Mouse (Mus musculus): ENCODE data around the gene Zfp618. TPM values are rescaled to one million over a fixed set of nuclear protein-coding genes. Genes with fewer than 3 reads are reported as not detected.

Zfp618 gene
- polyA plus RNA-seq, 1 experiment from 2014 or later, result 2.6 TPM

DNA sequence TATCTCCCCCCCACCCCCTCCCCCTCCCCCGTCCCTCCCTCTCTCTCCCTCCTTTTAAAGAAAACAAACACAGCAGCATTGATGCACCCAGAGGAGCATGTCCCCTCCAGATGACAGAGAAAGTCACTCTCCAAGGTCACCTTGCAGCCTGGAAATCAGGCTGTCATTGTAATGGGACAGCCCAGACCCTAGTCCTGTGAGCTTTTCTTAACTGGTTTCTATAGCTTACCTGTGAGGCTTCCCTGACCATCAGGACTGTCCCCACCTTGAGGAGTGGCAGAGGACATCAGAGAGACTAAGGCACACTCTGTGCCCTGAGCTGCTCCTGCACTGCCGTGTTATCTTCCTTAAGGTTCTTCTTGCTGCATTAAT, 87.3 kb downstream of the Zfp618 start:
- Histone ChIP-seq H3K9me3 (ENCODE audit: control insufficient read depth) (no peaks in the 10 kb centered on the region), H3K9ac (ENCODE audit: low read depth, low read length) (no peak overlapping the region), H3K4me1 (replicated peaks; ENCODE audit: control insufficient read depth, insufficient read depth, low read length) (peaks cover 13% of the 10 kb centered on the region), H3K36me3 (ENCODE audit: control insufficient read depth, insufficient read depth) (no peaks in the 10 kb centered on the region), H3K4me2 (replicated peaks; ENCODE audit: low read depth) (no peak overlapping the region), H3K27me3 (replicated peaks; ENCODE audit: control insufficient read depth, insufficient read depth, low read length) (no peaks in the 10 kb centered on the region), H3K27ac (ENCODE audit: low read depth, low read length) (peak overlapping the region; percentile 79), H3K4me3 (ENCODE audit: low read depth, low read length) (no peak overlapping the region)
- ATAC-seq, result peak; percentile 54
- TF ChIP-seq CTCF (IDR thresholded peaks at IDR 0.05; ENCODE audit: low read depth), result no peak
- WGBS, result 25% methylated on average over 2 of the region's 2 CpGs

DNA sequence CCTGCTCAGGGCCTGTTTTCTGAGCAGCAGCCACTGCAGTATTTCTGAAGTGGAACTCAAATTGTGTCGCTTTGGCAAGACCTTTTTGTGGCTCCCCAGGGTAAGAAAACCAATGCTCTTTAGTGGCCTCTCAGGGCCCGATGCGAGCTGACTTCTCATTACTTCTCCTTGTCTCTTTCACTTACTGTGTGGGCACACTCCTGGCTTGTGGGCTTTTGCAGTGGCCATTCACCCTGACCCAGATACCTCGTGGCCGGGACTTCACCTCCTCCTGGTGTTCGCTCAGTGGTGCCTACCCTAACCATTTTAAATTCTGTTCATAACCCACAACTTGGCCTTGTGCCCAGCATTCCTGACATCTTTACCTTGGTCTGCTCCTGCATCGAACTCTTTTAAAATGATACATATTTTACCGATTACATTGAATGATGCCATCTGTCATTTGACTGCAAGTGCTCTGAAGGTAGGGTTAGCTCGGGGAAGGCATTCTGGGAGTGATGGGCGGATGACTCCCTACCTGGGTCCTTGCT, 89.9 kb downstream of the Zfp618 start:
- H3K27ac ChIP-seq (ENCODE audit: low read depth, low read length), result no peak overlapping the region

DNA sequence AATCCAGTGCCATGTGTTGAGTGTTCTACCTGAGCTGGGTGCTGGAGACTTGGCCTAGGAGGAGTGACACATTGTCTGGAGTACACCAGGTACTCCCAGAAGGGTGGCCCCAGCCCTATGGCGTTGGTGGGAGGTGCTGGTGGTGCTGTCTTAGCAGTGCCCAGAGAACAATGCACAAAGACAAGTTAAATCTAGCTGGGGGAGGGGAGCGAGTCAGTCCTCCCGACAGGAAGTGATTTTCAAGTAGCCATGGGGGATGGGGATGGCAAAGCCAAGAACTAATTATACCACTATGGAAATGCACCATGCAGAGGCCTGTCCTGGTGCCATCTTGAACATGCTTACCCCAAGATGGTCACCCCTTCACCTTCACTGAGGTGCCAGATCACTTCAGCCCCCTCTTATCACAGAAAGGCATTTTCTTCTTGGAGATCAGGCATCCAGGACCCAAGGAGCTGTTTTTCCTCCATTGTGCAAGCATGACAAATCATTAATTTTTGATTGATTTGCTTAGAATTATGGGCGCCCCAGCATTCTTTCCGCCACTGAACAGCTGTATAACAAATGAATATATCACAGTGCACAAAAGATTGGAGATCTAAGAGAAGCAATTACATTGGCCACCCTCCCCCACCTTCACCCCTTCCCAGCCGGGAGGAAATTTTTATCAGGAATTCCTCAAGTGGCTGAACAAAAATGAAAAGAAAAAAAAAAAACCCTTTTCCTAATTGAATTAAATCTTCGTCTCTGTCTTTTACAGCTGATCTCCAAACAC, 91.5 kb downstream of the Zfp618 start:
- TF ChIP-seq CTCF (IDR thresholded peaks at IDR 0.05; ENCODE audit: low read depth), result no peak
- H3K4me3 ChIP-seq (ENCODE audit: low read depth, low read length), result no peak overlapping the region
- no peaks in the 10 kb centered on the region for H3K9me3 ChIP-seq (ENCODE audit: control insufficient read depth)
- H3K4me2 ChIP-seq (replicated peaks; ENCODE audit: low read depth), result no peak overlapping the region
- H3K9ac ChIP-seq (ENCODE audit: low read depth, low read length), result no peak overlapping the region
- WGBS, result 30% methylated on average over 7 of the region's 7 CpGs
- ATAC-seq, result peak; percentile 60
- H3K27me3 ChIP-seq (replicated peaks; ENCODE audit: control insufficient read depth, insufficient read depth, low read length), result no peaks in the 10 kb centered on the region
- H3K4me1 ChIP-seq (replicated peaks; ENCODE audit: control insufficient read depth, insufficient read depth, low read length), result peaks cover 13% of the 10 kb centered on the region
- no peaks in the 10 kb centered on the region for H3K36me3 ChIP-seq (ENCODE audit: control insufficient read depth, insufficient read depth)
- H3K27ac ChIP-seq (ENCODE audit: low read depth, low read length), result no peak overlapping the region

More for the DNA sequence above, 89.9 kb downstream of the Zfp618 start:
- H3K9ac ChIP-seq (ENCODE audit: low read depth, low read length), result no peak overlapping the region
- H3K4me3 ChIP-seq (ENCODE audit: low read depth, low read length), result no peak overlapping the region
- H3K4me1 ChIP-seq (replicated peaks; ENCODE audit: control insufficient read depth, insufficient read depth, low read length), result peaks cover 13% of the 10 kb centered on the region
- H3K36me3 ChIP-seq (ENCODE audit: control insufficient read depth, insufficient read depth), result no peaks in the 10 kb centered on the region
- H3K9me3 ChIP-seq (ENCODE audit: control insufficient read depth), result no peaks in the 10 kb centered on the region
- 87% methylated on average over 10 of the region's 10 CpGs for WGBS
- H3K4me2 ChIP-seq (replicated peaks; ENCODE audit: low read depth), result no peak overlapping the region
- ATAC-seq, result no peak
- no peak for TF ChIP-seq CTCF (IDR thresholded peaks at IDR 0.05; ENCODE audit: low read depth)
- no peaks in the 10 kb centered on the region for H3K27me3 ChIP-seq (replicated peaks; ENCODE audit: control insufficient read depth, insufficient read depth, low read length)

DNA sequence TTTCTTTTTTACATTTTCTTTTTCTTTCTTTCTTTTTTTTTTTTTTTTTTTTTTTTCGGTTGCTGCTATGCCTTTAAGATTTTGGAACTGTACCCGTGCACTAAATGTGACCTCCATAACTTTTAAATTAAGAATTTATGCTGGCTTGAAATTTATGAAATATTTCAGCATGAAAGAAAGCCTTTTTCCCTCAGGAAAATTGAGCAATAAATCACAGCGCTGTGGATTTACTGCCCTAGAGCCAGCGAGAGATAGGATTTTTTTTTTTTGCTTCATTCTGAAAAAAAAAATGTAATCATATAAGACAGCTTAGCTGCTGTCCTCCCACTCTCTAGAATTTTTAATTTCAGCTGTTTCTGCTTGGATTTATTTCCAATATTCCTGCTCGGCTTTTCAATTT, 92.2 kb downstream of the Zfp618 start:
- WGBS, result 48% methylated on average over 5 of the region's 5 CpGs

DNA sequence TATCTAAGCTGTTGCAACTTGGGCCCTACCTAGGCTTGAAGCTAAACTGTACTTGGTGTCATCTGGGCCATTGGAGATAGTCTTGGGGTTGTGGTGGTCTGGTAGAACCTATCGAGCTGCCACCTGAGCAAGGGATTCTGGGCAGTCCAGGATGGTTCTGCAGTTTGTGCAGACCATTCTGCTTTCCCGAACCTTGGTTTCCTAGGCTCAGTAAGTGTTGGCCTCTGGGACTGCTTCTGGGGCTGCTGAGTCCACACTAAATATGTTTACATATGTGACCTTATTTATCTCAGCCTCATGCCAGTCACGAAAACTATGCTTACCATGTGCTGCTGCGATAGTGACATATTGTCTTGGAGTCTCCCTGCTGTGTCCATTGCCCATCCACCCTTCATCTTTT, 93.3 kb downstream of the Zfp618 start:
- H3K4me3 ChIP-seq (ENCODE audit: low read depth, low read length), result no peak overlapping the region
- no peak overlapping the region for H3K27ac ChIP-seq (ENCODE audit: low read depth, low read length)
- TF ChIP-seq CTCF (IDR thresholded peaks at IDR 0.05; ENCODE audit: low read depth), result no peak
- H3K9ac ChIP-seq (ENCODE audit: low read depth, low read length), result no peak overlapping the region
- H3K4me1 ChIP-seq (replicated peaks; ENCODE audit: control insufficient read depth, insufficient read depth, low read length), result peaks cover 5% of the 10 kb centered on the region
- H3K36me3 ChIP-seq (ENCODE audit: control insufficient read depth, insufficient read depth), result no peaks in the 10 kb centered on the region
- no peak for ATAC-seq
- H3K9me3 ChIP-seq (ENCODE audit: control insufficient read depth), result no peaks in the 10 kb centered on the region
- no peak overlapping the region for H3K4me2 ChIP-seq (replicated peaks; ENCODE audit: low read depth)
- H3K27me3 ChIP-seq (replicated peaks; ENCODE audit: control insufficient read depth, insufficient read depth, low read length), result no peaks in the 10 kb centered on the region
- 93% methylated on average over 4 of the region's 4 CpGs for WGBS

More for the DNA sequence above, 92.2 kb downstream of the Zfp618 start:
- Histone ChIP-seq H3K9ac (ENCODE audit: low read depth, low read length) (no peak overlapping the region), H3K9me3 (ENCODE audit: control insufficient read depth) (no peaks in the 10 kb centered on the region), H3K4me2 (replicated peaks; ENCODE audit: low read depth) (no peak overlapping the region), H3K4me3 (ENCODE audit: low read depth, low read length) (no peak overlapping the region), H3K4me1 (replicated peaks; ENCODE audit: control insufficient read depth, insufficient read depth, low read length) (peaks cover 10% of the 10 kb centered on the region), H3K27me3 (replicated peaks; ENCODE audit: control insufficient read depth, insufficient read depth, low read length) (no peaks in the 10 kb centered on the region), H3K36me3 (ENCODE audit: control insufficient read depth, insufficient read depth) (no peaks in the 10 kb centered on the region), H3K27ac (ENCODE audit: low read depth, low read length) (no peak overlapping the region)
- no peak for TF ChIP-seq CTCF (IDR thresholded peaks at IDR 0.05; ENCODE audit: low read depth)
- ATAC-seq, result no peak

DNA sequence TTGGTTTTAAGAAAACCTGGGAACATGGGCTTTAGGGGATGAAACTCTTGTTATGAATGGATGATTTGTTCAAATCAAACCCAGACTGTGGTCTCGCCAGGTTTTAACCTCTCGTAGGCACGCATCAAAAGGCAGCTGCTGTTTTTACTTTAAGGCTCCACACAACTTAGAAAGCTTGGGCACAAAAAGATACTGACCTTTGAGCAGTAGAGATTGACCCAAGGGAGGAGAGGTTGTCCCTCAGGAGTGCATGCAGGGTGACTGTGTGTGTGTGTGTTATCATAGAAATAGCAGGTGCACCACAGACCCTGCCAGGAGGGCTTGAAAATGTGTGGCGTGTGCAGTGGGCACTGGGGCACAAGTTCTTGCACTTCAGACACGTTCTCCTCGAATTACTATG, 95.0 kb downstream of the Zfp618 start:
- peaks cover 5% of the 10 kb centered on the region for H3K4me1 ChIP-seq (replicated peaks; ENCODE audit: control insufficient read depth, insufficient read depth, low read length)
- 73% methylated on average over 6 of the region's 6 CpGs for WGBS
- H3K9ac ChIP-seq (ENCODE audit: low read depth, low read length), result no peak overlapping the region
- H3K27me3 ChIP-seq (replicated peaks; ENCODE audit: control insufficient read depth, insufficient read depth, low read length), result no peaks in the 10 kb centered on the region
- no peak overlapping the region for H3K4me2 ChIP-seq (replicated peaks; ENCODE audit: low read depth)
- TF ChIP-seq CTCF (IDR thresholded peaks at IDR 0.05; ENCODE audit: low read depth), result no peak
- H3K4me3 ChIP-seq (ENCODE audit: low read depth, low read length), result no peak overlapping the region
- no peak overlapping the region for H3K27ac ChIP-seq (ENCODE audit: low read depth, low read length)
- H3K9me3 ChIP-seq (ENCODE audit: control insufficient read depth), result no peaks in the 10 kb centered on the region
- no peak for ATAC-seq
- no peaks in the 10 kb centered on the region for H3K36me3 ChIP-seq (ENCODE audit: control insufficient read depth, insufficient read depth)

All from intestine, postnatal 0 days (tissue).